Comparison of ENCODE assay signal across 29 mouse cellular contexts in the genomic region with DNA sequence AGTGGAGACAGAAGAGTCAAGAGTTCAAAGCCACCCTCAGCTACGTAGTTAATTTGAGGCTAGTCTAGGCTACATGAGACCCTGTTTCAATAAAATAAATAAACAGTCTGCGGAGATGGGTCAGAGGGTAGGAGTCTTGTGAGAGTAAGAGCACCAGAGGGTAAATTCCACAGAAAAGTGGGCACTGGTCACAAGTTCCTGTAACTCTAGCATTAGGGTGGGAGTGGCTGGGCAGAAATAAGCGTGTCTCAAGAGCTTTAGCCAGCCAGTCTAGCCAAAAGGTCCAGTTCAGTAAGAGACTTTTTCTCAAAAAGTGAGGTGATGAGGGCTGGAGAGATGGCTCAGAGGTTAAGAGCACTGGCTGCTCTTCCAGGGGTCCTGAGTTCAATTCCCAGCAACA. TPM values are rescaled to one million over a fixed set of nuclear protein-coding genes. Genes with fewer than 3 reads are reported as not detected.
DNase-seq lines count a peak whose midpoint lies in the region; ATAC-seq and TF ChIP-seq lines count a peak whose summit lies in the region.
"Had no signal": no experiment of that assay in that cellular context is flagged by ENCODE, and none has a peak within 500 bp of the region (broad histone marks: within the 10 kb centered on the region; RNA-seq: fewer than 3 reads in every experiment).

No protein-coding gene starts in this region.

- H3K9me3 ChIP-seq in kidney, embryonic 15.5 days (replicated peaks) = no peaks in the 10 kb centered on the region
- no peaks in the 10 kb centered on the region for H3K9me3 ChIP-seq in midbrain, embryonic 11.5 days (ENCODE audit: control insufficient read depth, low read length)
- H3K9me3 ChIP-seq in midbrain, embryonic 15.5 days = no peaks in the 10 kb centered on the region
- H3K9me3 ChIP-seq in embryonic facial prominence, embryonic 11.5 days (replicated peaks; ENCODE audit: control insufficient read depth, low read length) = no peaks in the 10 kb centered on the region
- H3K9me3 ChIP-seq: embryonic facial prominence, embryonic 13.5 days; embryonic facial prominence, embryonic 15.5 days; forebrain, embryonic 10.5 days; forebrain, embryonic 12.5 days had no signal

- no peak overlapping the region for H3K4me3 ChIP-seq in kidney, embryonic 15.5 days (replicated peaks)
- H3K4me3 ChIP-seq in kidney, adult 2 months (ENCODE audit: insufficient read depth, low read depth, low read length) = no peak overlapping the region
- H3K4me3 ChIP-seq in midbrain, embryonic 11.5 days (ENCODE audit: low read depth, low read length) = no peak overlapping the region
- H3K4me3 ChIP-seq in midbrain, embryonic 15.5 days = no peak overlapping the region
- no peak overlapping the region for H3K4me3 ChIP-seq in embryonic facial prominence, embryonic 11.5 days (ENCODE audit: low read depth, low read length)
- H3K4me3 ChIP-seq in cerebellum, adult 2 months (replicated peaks; ENCODE audit: insufficient read depth, low read depth, low read length) = no peak overlapping the region
- H3K4me3 ChIP-seq: embryonic facial prominence, embryonic 13.5 days; embryonic facial prominence, embryonic 15.5 days; erythroblast, embryonic 14.5 days; forebrain, embryonic 10.5 days; forebrain, embryonic 12.5 days had no signal

- ATAC-seq in kidney, embryonic 15.5 days (replicated peaks; ENCODE audit: low FRiP score) = 0 out of 2 replicates have a peak, but pooled peaks have one; percentile 33
- no peak for ATAC-seq in midbrain, embryonic 11.5 days (ENCODE audit: low FRiP score)
- no peak for ATAC-seq in midbrain, embryonic 15.5 days (replicated peaks)
- no peak for ATAC-seq in embryonic facial prominence, embryonic 11.5 days (replicated peaks; ENCODE audit: insufficient number of reproducible peaks, low FRiP score, low TSS enrichment, low read depth)
- ATAC-seq: activated CD4-positive, CD25-positive, alpha-beta regulatory T cell, adult 4 months; CD4-positive, CD25-positive, alpha-beta regulatory T cell, adult 4 months; forebrain, embryonic 14.5 days; forebrain, embryonic 16.5 days; Patski had no signal

- WGBS in kidney, embryonic 15.5 days = 42% methylated on average over 3 of the region's 3 CpGs
- 68% methylated on average over 3 of the region's 3 CpGs for WGBS in kidney, adult 2 months
- WGBS in midbrain, embryonic 11.5 days = 83% methylated on average over 3 of the region's 3 CpGs
- WGBS in midbrain, embryonic 15.5 days = 85% methylated on average over 3 of the region's 3 CpGs
- 24% methylated on average over 3 of the region's 3 CpGs for WGBS in embryonic facial prominence, embryonic 11.5 days
- 97% methylated on average over 3 of the region's 3 CpGs for WGBS in cerebellum, adult 2 months

- DNase-seq in embryo, embryonic 10 days (ENCODE audit: low spot score) = peak; percentile 28
- no peak for DNase-seq in embryo, embryonic 10.5 days (ENCODE audit: low spot score)
- DNase-seq in kidney, adult 2 months = no peak
- peak; percentile 69 for DNase-seq in midbrain, embryonic 11.5 days (ENCODE audit: low spot score, missing footprints)
- peak; percentile 41 for DNase-seq in embryonic facial prominence, embryonic 11.5 days (ENCODE audit: low spot score)
- no peak for DNase-seq in cerebellum, adult 2 months
- DNase-seq: adrenal gland, adult 2 months; adrenal gland, postnatal 10 days; adrenal gland, postnatal 25 days; B cell, adult 2 months; cerebellum, adult 11 months; cerebellum, adult 18-20 months; cerebellum, adult 9-10 months; cerebellum, postnatal 10 days; cerebellum, postnatal 25 days had no signal

- no peak for TF ChIP-seq CTCF in kidney, adult 2 months (conservative IDR thresholded peaks at IDR 0.05; ENCODE audit: insufficient read depth, insufficient read length, low read depth, low read length)
- no peak for TF ChIP-seq CTCF in cerebellum, adult 2 months (IDR thresholded peaks at IDR 0.05; ENCODE audit: borderline replicate concordance, insufficient read depth, low read depth, low read length)

- no peak for TF ChIP-seq POLR2A in kidney, adult 2 months (IDR thresholded peaks at IDR 0.05; ENCODE audit: low read depth, low read length)
- no peak for TF ChIP-seq POLR2A in cerebellum, adult 2 months (IDR thresholded peaks at IDR 0.05; ENCODE audit: borderline replicate concordance, insufficient read depth, low read length)

- no peak overlapping the region for H3K9ac ChIP-seq in kidney, embryonic 15.5 days
- H3K9ac ChIP-seq in midbrain, embryonic 11.5 days (ENCODE audit: low read length) = no peak overlapping the region
- no peak overlapping the region for H3K9ac ChIP-seq in midbrain, embryonic 15.5 days
- H3K9ac ChIP-seq in embryonic facial prominence, embryonic 11.5 days (replicated peaks; ENCODE audit: low read length) = no peak overlapping the region
- H3K9ac ChIP-seq: embryonic facial prominence, embryonic 13.5 days; embryonic facial prominence, embryonic 15.5 days; forebrain, embryonic 12.5 days had no signal

- no peak overlapping the region for H3K4me2 ChIP-seq in kidney, embryonic 15.5 days
- H3K4me2 ChIP-seq in midbrain, embryonic 11.5 days = no peak overlapping the region
- no peak overlapping the region for H3K4me2 ChIP-seq in midbrain, embryonic 15.5 days
- no peak overlapping the region for H3K4me2 ChIP-seq in embryonic facial prominence, embryonic 11.5 days (ENCODE audit: low read depth, low read length)
- H3K4me2 ChIP-seq: embryonic facial prominence, embryonic 13.5 days; embryonic facial prominence, embryonic 15.5 days; forebrain, embryonic 12.5 days had no signal

- no peaks in the 10 kb centered on the region for H3K27me3 ChIP-seq in kidney, embryonic 15.5 days
- H3K27me3 ChIP-seq in kidney, adult 2 months (replicated peaks; ENCODE audit: control insufficient read depth, insufficient read depth, low read length) = no peaks in the 10 kb centered on the region
- H3K27me3 ChIP-seq in midbrain, embryonic 11.5 days (ENCODE audit: control insufficient read depth, insufficient read depth, low read length) = no peaks in the 10 kb centered on the region
- no peaks in the 10 kb centered on the region for H3K27me3 ChIP-seq in midbrain, embryonic 15.5 days (replicated peaks)
- no peaks in the 10 kb centered on the region for H3K27me3 ChIP-seq in embryonic facial prominence, embryonic 11.5 days (ENCODE audit: control insufficient read depth, insufficient read depth, low read length)
- no peaks in the 10 kb centered on the region for H3K27me3 ChIP-seq in cerebellum, adult 2 months (ENCODE audit: control insufficient read depth, insufficient read depth, low read length)
- H3K27me3 ChIP-seq: CH12.LX; embryonic facial prominence, embryonic 13.5 days; embryonic facial prominence, embryonic 15.5 days; forebrain, embryonic 12.5 days; Patski had no signal

- H3K4me1 ChIP-seq in kidney, embryonic 15.5 days = 0 out of 2 replicates have a peak, but pooled peaks cover 8% of the 10 kb centered on the region
- H3K4me1 ChIP-seq in kidney, adult 2 months (ENCODE audit: control insufficient read depth, insufficient read depth, low read length) = no peaks in the 10 kb centered on the region
- H3K4me1 ChIP-seq in midbrain, embryonic 11.5 days (ENCODE audit: control insufficient read depth, insufficient read depth, low read length) = peaks cover 5% of the 10 kb centered on the region; the same call in 1 of the 2 replicates
- no peaks in the 10 kb centered on the region for H3K4me1 ChIP-seq in midbrain, embryonic 15.5 days
- no peaks in the 10 kb centered on the region for H3K4me1 ChIP-seq in embryonic facial prominence, embryonic 11.5 days (ENCODE audit: control insufficient read depth, insufficient read depth, low read length)
- H3K4me1 ChIP-seq in cerebellum, adult 2 months (ENCODE audit: control insufficient read depth, insufficient read depth, low read length) = no peaks in the 10 kb centered on the region
- H3K4me1 ChIP-seq: embryonic facial prominence, embryonic 15.5 days had no signal

- no peaks in the 10 kb centered on the region for H3K36me3 ChIP-seq in kidney, embryonic 15.5 days
- H3K36me3 ChIP-seq in kidney, adult 2 months (ENCODE audit: control insufficient read depth, insufficient read depth, low read length) = no peaks in the 10 kb centered on the region
- H3K36me3 ChIP-seq in midbrain, embryonic 11.5 days (ENCODE audit: control insufficient read depth, insufficient read depth, low read length) = no peaks in the 10 kb centered on the region
- no peaks in the 10 kb centered on the region for H3K36me3 ChIP-seq in midbrain, embryonic 15.5 days (replicated peaks)
- no peaks in the 10 kb centered on the region for H3K36me3 ChIP-seq in embryonic facial prominence, embryonic 11.5 days (replicated peaks; ENCODE audit: control insufficient read depth, insufficient read depth, low read depth, low read length)
- H3K36me3 ChIP-seq: embryonic facial prominence, embryonic 13.5 days; embryonic facial prominence, embryonic 15.5 days; forebrain, embryonic 10.5 days; forebrain, embryonic 12.5 days; G1E had no signal

- H3K27ac ChIP-seq in kidney, embryonic 15.5 days = no peak overlapping the region
- H3K27ac ChIP-seq in kidney, adult 2 months (ENCODE audit: insufficient read depth, low read depth, low read length) = no peak overlapping the region
- H3K27ac ChIP-seq in midbrain, embryonic 11.5 days (ENCODE audit: low read depth, low read length) = no peak overlapping the region
- no peak overlapping the region for H3K27ac ChIP-seq in midbrain, embryonic 15.5 days
- H3K27ac ChIP-seq in embryonic facial prominence, embryonic 11.5 days (replicated peaks; ENCODE audit: low read depth, low read length) = no peak overlapping the region
- H3K27ac ChIP-seq in cerebellum, adult 2 months (ENCODE audit: insufficient read depth, low read length) = no peak overlapping the region
- H3K27ac ChIP-seq: embryonic facial prominence, embryonic 13.5 days; embryonic facial prominence, embryonic 15.5 days; forebrain, embryonic 10.5 days; forebrain, embryonic 12.5 days had no signal

RNA-seq across cellular contexts. Expression of gene Hipk2, which starts 17.6 kb away (rescaled TPM):
- 28.6 and 30.8 TPM in 2 replicates for polyA plus RNA-seq in kidney, embryonic 15.5 days (2015; fragmentation: Nextera tagmentation; extraction: Ambion mirVana)
- polyA plus RNA-seq in kidney, adult 2 months (2012; rRNA removed) = 46.4 and 50.8 TPM in 2 replicates
- 25.2 and 25.8 TPM in 2 replicates for polyA plus RNA-seq in midbrain, embryonic 11.5 days (2014; fragmentation: Nextera tagmentation; extraction: Ambion mirVana)
- polyA plus RNA-seq in midbrain, embryonic 15.5 days (2015; fragmentation: Nextera tagmentation; extraction: Ambion mirVana) = 43.5 and 45.3 TPM in 2 replicates
- 12.7 and 16.7 TPM in 2 replicates for polyA plus RNA-seq in embryonic facial prominence, embryonic 11.5 days (2014; fragmentation: Nextera tagmentation; extraction: Ambion mirVana)
- 34.3 and 36.6 TPM in 2 replicates for polyA plus RNA-seq in cerebellum, adult 2 months (2012; rRNA removed)

RNA-seq across cellular contexts. Expression of gene Tbxas1, which starts 18.4 kb away (rescaled TPM):
- 5.3 and 6.4 TPM in 2 replicates for polyA plus RNA-seq in kidney, embryonic 15.5 days (2015; fragmentation: Nextera tagmentation; extraction: Ambion mirVana)
- 19.5 and 21.5 TPM in 2 replicates for polyA plus RNA-seq in kidney, adult 2 months (2012; rRNA removed)
- 1.5 TPM in 2 replicates for polyA plus RNA-seq in midbrain, embryonic 11.5 days (2014; fragmentation: Nextera tagmentation; extraction: Ambion mirVana)
- polyA plus RNA-seq in midbrain, embryonic 15.5 days (2015; fragmentation: Nextera tagmentation; extraction: Ambion mirVana) = 2.3 TPM in 2 replicates
- 1.0 and 1.8 TPM in 2 replicates for polyA plus RNA-seq in embryonic facial prominence, embryonic 11.5 days (2014; fragmentation: Nextera tagmentation; extraction: Ambion mirVana)
- polyA plus RNA-seq in cerebellum, adult 2 months (2012; rRNA removed) = 1.2 TPM in 2 replicates

Comparison
In these comparisons a context has a peak if more than half of its experiments do, and no peak if none do; other contexts are left out.
1. DNase-seq: peak in embryo, embryonic 10 days (single experiment), midbrain, embryonic 11.5 days (single experiment) and embryonic facial prominence, embryonic 11.5 days (single experiment); none in embryo, embryonic 10.5 days (single experiment), kidney, adult 2 months (single experiment) and cerebellum, adult 2 months (0 of 2).